Mouse (Mus musculus): ENCODE results near the gene H2-T22.
"Not testable (repeated sequence)": the region's sequence is repeated elsewhere in the genome, so short reads cannot be mapped to it uniquely, and the experiment has no call there.

Gene H2-T22

GRCm38 (mm10) chr17:36042610-36043169 lies at the start of gene H2-T22, which contains the start of gene Gm6034:
Gene H2-T22, minus strand, starts transcription at chr17:36042747.
Gene Gm6034, plus strand, starts transcription at chr17:36042961.
- peak; percentile 79 to 87 for DNase-seq (ENCODE audit: low spot score in 2 of 2)

GRCm38 (mm10) chr17:36091933-36092332 lies 49.4 kb upstream of the H2-T22 start:
- DNase-seq (ENCODE audit: low spot score in 2 of 2) = not testable (repeated sequence)

- not testable (repeated sequence) for DNase-seq (ENCODE audit: low spot score in 2 of 2)
These were observed 43.4 kb upstream of the H2-T22 start for GRCm38 (mm10) chr17:36085976-36086375.

- DNase-seq (ENCODE audit: low spot score in 2 of 2) = no peak
These were observed 41.4 kb upstream of the H2-T22 start for GRCm38 (mm10) chr17:36083870-36084451.

- DNase-seq (ENCODE audit: low spot score in 2 of 2) = no peak
These were observed 40.8 kb upstream of the H2-T22 start for GRCm38 (mm10) chr17:36083266-36083869.

- DNase-seq (ENCODE audit: low spot score in 2 of 2) = not testable (repeated sequence)
These were observed 40.1 kb upstream of the H2-T22 start for GRCm38 (mm10) chr17:36082519-36083232.

GRCm38 (mm10) chr17:36081901-36082300 lies 39.4 kb upstream of the H2-T22 start:
- not testable (repeated sequence) for DNase-seq (ENCODE audit: low spot score in 2 of 2)

GRCm38 (mm10) chr17:36060829-36061228 lies 18.3 kb upstream of the H2-T22 start:
- DNase-seq (ENCODE audit: low spot score in 2 of 2) = peak in 1 of 2 experiments; percentile 86

GRCm38 (mm10) chr17:36058362-36058761 lies 15.8 kb upstream of the H2-T22 start, which contains the start of gene Gm11127:
Gene Gm11127, minus strand, starts transcription at chr17:36058371.
- not testable (repeated sequence) for DNase-seq (ENCODE audit: low spot score in 2 of 2)

- DNase-seq (ENCODE audit: low spot score in 2 of 2) = not testable (repeated sequence)
These were observed 15.4 kb upstream of the H2-T22 start for GRCm38 (mm10) chr17:36057927-36058326.

- DNase-seq (ENCODE audit: low spot score in 2 of 2) = no peak
These were observed 739 bp upstream of the H2-T22 start for GRCm38 (mm10) chr17:36043286-36043685.

- DNase-seq (ENCODE audit: low spot score in 2 of 2) = not testable (repeated sequence)
These were observed 492 bp downstream of the H2-T22 start for GRCm38 (mm10) chr17:36042055-36042454.

GRCm38 (mm10) chr17:36040604-36041003 lies 1.9 kb downstream of the H2-T22 start:
- not testable (repeated sequence) for DNase-seq (ENCODE audit: low spot score in 2 of 2)

- DNase-seq (ENCODE audit: low spot score in 2 of 2) = not testable (repeated sequence)
These were observed 6.4 kb downstream of the H2-T22 start for GRCm38 (mm10) chr17:36036126-36036525.

GRCm38 (mm10) chr17:36035010-36035638 lies 7.4 kb downstream of the H2-T22 start:
- DNase-seq (ENCODE audit: low spot score in 2 of 2) = peak in 1 of 2 experiments; percentile 63

- DNase-seq (ENCODE audit: low spot score in 2 of 2) = not testable (repeated sequence)
These were observed 8.0 kb downstream of the H2-T22 start for GRCm38 (mm10) chr17:36034524-36034923.

GRCm38 (mm10) chr17:36032351-36032875 lies 10.1 kb downstream of the H2-T22 start, which contains the start of gene H2-T23:
Gene H2-T23, minus strand, starts transcription at chr17:36032855.
- peak in 1 of 2 experiments; percentile 42 for DNase-seq (ENCODE audit: low spot score in 2 of 2)

GRCm38 (mm10) chr17:36031583-36032331 lies 10.8 kb downstream of the H2-T22 start:
- DNase-seq (ENCODE audit: low spot score in 2 of 2) = peak in 1 of 2 experiments; percentile 53

GRCm38 (mm10) chr17:36030703-36031582 lies 11.6 kb downstream of the H2-T22 start:
- not testable (repeated sequence) for DNase-seq (ENCODE audit: low spot score in 2 of 2)

Measured in left cerebral cortex, adult 9 months (tissue).